ENCODE assay signal across 8 mouse cellular contexts in the genomic region with DNA sequence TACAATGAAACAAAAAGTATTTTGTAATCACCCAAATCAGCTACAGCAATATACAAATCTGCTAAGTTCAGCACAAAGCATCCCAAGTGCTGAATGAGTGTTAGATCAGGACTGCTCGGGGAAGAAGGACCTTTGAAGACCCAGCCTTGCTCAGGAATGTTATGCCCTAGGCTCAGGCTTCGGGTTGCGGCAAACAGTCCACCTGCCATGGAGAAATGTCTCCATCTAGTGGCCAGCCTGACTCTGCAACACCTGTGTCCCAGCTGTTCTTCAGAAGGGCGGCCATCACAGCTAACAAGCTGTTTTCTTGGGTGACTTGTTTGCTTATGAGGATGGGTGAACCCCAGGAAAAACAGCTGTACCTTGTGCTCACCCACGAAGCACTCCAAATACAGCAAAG.
DNase-seq lines count a peak whose midpoint lies in the region; ATAC-seq and TF ChIP-seq lines count a peak whose summit lies in the region.

No protein-coding gene starts in this region.

- H3K4me1 ChIP-seq in bone marrow macrophage, adult 2 months (ENCODE audit: control insufficient read depth, insufficient read depth, low read length), result no peaks in the 10 kb centered on the region
- H3K4me1 ChIP-seq in heart, embryonic 14.5 days (ENCODE audit: control insufficient read depth in 2 of 2, insufficient read depth in 2 of 2, low read length in 2 of 2), result peaks cover 25 to 32% of the 10 kb centered on the region in 2 experiments
- H3K4me1 ChIP-seq in liver, embryonic 13.5 days (replicated peaks), result no peaks in the 10 kb centered on the region
- H3K4me1 ChIP-seq in neural tube, embryonic 11.5 days (ENCODE audit: control insufficient read depth, insufficient read depth, low read length), result no peaks in the 10 kb centered on the region
- peaks cover 4% of the 10 kb centered on the region; the same call in 1 of the 2 replicates for H3K4me1 ChIP-seq in stomach, embryonic 15.5 days

- H3K27me3 ChIP-seq in heart, embryonic 14.5 days (ENCODE audit: control insufficient read depth, insufficient read depth, low read length), result no peaks in the 10 kb centered on the region
- peaks cover 35% of the 10 kb centered on the region for H3K27me3 ChIP-seq in liver, embryonic 13.5 days
- no peaks in the 10 kb centered on the region for H3K27me3 ChIP-seq in neural tube, embryonic 11.5 days (ENCODE audit: control insufficient read depth, insufficient read depth, low read length)
- no peaks in the 10 kb centered on the region for H3K27me3 ChIP-seq in stomach, embryonic 15.5 days (replicated peaks)

- 3% methylated on average over 5 of the region's 5 CpGs for WGBS in heart, embryonic 14.5 days
- WGBS in liver, embryonic 13.5 days (ENCODE audit: insufficient replicate concordance), result 3% methylated on average over 5 of the region's 5 CpGs
- WGBS in neural tube, embryonic 11.5 days, result 7% methylated on average over 5 of the region's 5 CpGs
- WGBS in stomach, embryonic 15.5 days, result 4% methylated on average over 5 of the region's 5 CpGs

- no peak overlapping the region for H3K27ac ChIP-seq in bone marrow macrophage, adult 2 months (ENCODE audit: insufficient read depth, low read depth, low read length)
- no peak overlapping the region for H3K27ac ChIP-seq in heart, embryonic 14.5 days (replicated peaks in 1 of 2; ENCODE audit: control insufficient read depth in 1 of 2, insufficient read depth in 1 of 2, low read depth in 2 of 2, low read length in 2 of 2)
- no peak overlapping the region for H3K27ac ChIP-seq in liver, embryonic 13.5 days
- H3K27ac ChIP-seq in neural tube, embryonic 11.5 days (ENCODE audit: low read depth, low read length), result no peak overlapping the region
- H3K27ac ChIP-seq in stomach, embryonic 15.5 days, result no peak overlapping the region

- H3K36me3 ChIP-seq in heart, embryonic 14.5 days (ENCODE audit: control insufficient read depth, insufficient read depth, low read length), result no peaks in the 10 kb centered on the region
- H3K36me3 ChIP-seq in liver, embryonic 13.5 days, result no peaks in the 10 kb centered on the region
- no peaks in the 10 kb centered on the region for H3K36me3 ChIP-seq in neural tube, embryonic 11.5 days (ENCODE audit: control insufficient read depth, insufficient read depth, low read length)
- H3K36me3 ChIP-seq in stomach, embryonic 15.5 days, result no peaks in the 10 kb centered on the region

- peak; percentile 83 to 84 for DNase-seq in B cell, adult 2 months
- DNase-seq in fibroblast of lung, adult 2 months (ENCODE audit: low read depth), result peak; percentile 46
- peak; percentile 88 for DNase-seq in kidney, postnatal 10 days
- DNase-seq in liver, embryonic 13.5 days, result peak; percentile 15
- peak; percentile 78 for DNase-seq in neural tube, embryonic 11.5 days (ENCODE audit: low spot score)

- TF ChIP-seq POLR2A in bone marrow macrophage, adult 2 months (IDR thresholded peaks at IDR 0.05; ENCODE audit: borderline replicate concordance, low read depth, low read length), result no peak

- no peaks in the 10 kb centered on the region for H3K9me3 ChIP-seq in heart, embryonic 14.5 days (ENCODE audit: control insufficient read depth, low read length)
- no peaks in the 10 kb centered on the region for H3K9me3 ChIP-seq in liver, embryonic 13.5 days (replicated peaks)
- no peaks in the 10 kb centered on the region for H3K9me3 ChIP-seq in neural tube, embryonic 11.5 days (ENCODE audit: control insufficient read depth, low read length)
- no peaks in the 10 kb centered on the region for H3K9me3 ChIP-seq in stomach, embryonic 15.5 days

- H3K4me2 ChIP-seq in heart, embryonic 14.5 days (ENCODE audit: low read length), result no peak overlapping the region
- no peak overlapping the region for H3K4me2 ChIP-seq in liver, embryonic 13.5 days
- H3K4me2 ChIP-seq in neural tube, embryonic 11.5 days (ENCODE audit: low read depth), result no peak overlapping the region
- no peak overlapping the region for H3K4me2 ChIP-seq in stomach, embryonic 15.5 days

- no peak overlapping the region for H3K9ac ChIP-seq in heart, embryonic 14.5 days (ENCODE audit: low read length)
- H3K9ac ChIP-seq in liver, embryonic 13.5 days, result no peak overlapping the region
- H3K9ac ChIP-seq in neural tube, embryonic 11.5 days (ENCODE audit: low read length), result no peak overlapping the region
- no peak overlapping the region for H3K9ac ChIP-seq in stomach, embryonic 15.5 days

- peak; percentile 96 for TF ChIP-seq CTCF in bone marrow macrophage, adult 2 months (IDR thresholded peaks at IDR 0.05; ENCODE audit: low read depth, low read length)

- H3K4me3 ChIP-seq in bone marrow macrophage, adult 2 months (ENCODE audit: insufficient read depth, low read length), result no peak overlapping the region
- no peak overlapping the region for H3K4me3 ChIP-seq in heart, embryonic 14.5 days (ENCODE audit: control insufficient read depth in 1 of 2, insufficient read depth in 1 of 2, low read depth in 1 of 2, low read length in 2 of 2)
- no peak overlapping the region for H3K4me3 ChIP-seq in liver, embryonic 13.5 days (replicated peaks)
- no peak overlapping the region for H3K4me3 ChIP-seq in neural tube, embryonic 11.5 days (ENCODE audit: low read depth, low read length)
- H3K4me3 ChIP-seq in stomach, embryonic 15.5 days (replicated peaks), result no peak overlapping the region

- ATAC-seq in heart, embryonic 14.5 days (ENCODE audit: insufficient number of reproducible peaks, insufficient read depth, low FRiP score, low read depth), result peak; percentile 45; the same call in 1 of the 2 replicates
- no peak for ATAC-seq in liver, embryonic 13.5 days (ENCODE audit: low read depth)
- peak; percentile 87 for ATAC-seq in neural tube, embryonic 11.5 days (ENCODE audit: insufficient read depth, low FRiP score, low TSS enrichment)
- peak; percentile 85 for ATAC-seq in stomach, embryonic 15.5 days (ENCODE audit: insufficient read depth, low FRiP score, low read depth)

Comparison
In these comparisons a context has a peak if more than half of its experiments do, and no peak if none do; other contexts are left out.
1. DNase-seq: peak in every context shown above with its lines; median percentile 88 in kidney, postnatal 10 days; 84 in B cell, adult 2 months; 78 in neural tube, embryonic 11.5 days; 46 in fibroblast of lung, adult 2 months; 15 in liver, embryonic 13.5 days.